Mouse (Mus musculus) erythroblast, embryonic 14.5 days (primary cell): ENCODE measurements around the gene Zfp846.

Source experiments
- GATA1 ChIP-seq: IDR thresholded peaks from 2 replicates; pipeline ENCODE4 v1.6.1; 2012; ENCODE audit warnings: low read length, inconsistent platforms, mixed read lengths
- TAL1 ChIP-seq: IDR thresholded peaks from 3 replicates; pipeline ENCODE4 v1.6.1; 2012; ENCODE audit warnings: low read length, inconsistent platforms, mixed read lengths

- TF ChIP-seq TAL1 (no peak), GATA1 (no peak)
Observed at GRCm38 (mm10) chr9:20581175-20581634, at the start of gene Zfp846.
